Mouse (Mus musculus) kidney, postnatal 14 days (tissue): ENCODE results near the gene Slc25a34.
A peak's percentile ranks its signal among the peaks of the same experiment; 100 is the strongest.

Source experiments
- DNase-seq: peaks from one replicate; pipeline ENCODE4 v3.0.0; 2022; ENCODE audit warnings: mixed read lengths

Slc25a34 gene

GRCm38 (mm10) chr4:141641961-141642811, 18.6 kb upstream of the Slc25a34 start:
- DNase-seq: peak; percentile 50

GRCm38 (mm10) chr4:141641353-141641771, 17.7 kb upstream of the Slc25a34 start:
- DNase-seq: peak; percentile 73

GRCm38 (mm10) chr4:141639474-141639873, 15.9 kb upstream of the Slc25a34 start:
- DNase-seq: no peak

- peak; percentile 42 for DNase-seq
Measured at GRCm38 (mm10) chr4:141636693-141637092, 13.1 kb upstream of the Slc25a34 start.

GRCm38 (mm10) chr4:141635991-141636390, 12.4 kb upstream of the Slc25a34 start:
- DNase-seq: no peak

GRCm38 (mm10) chr4:141632111-141632873, 8.7 kb upstream of the Slc25a34 start:
- peak; percentile 41 for DNase-seq

GRCm38 (mm10) chr4:141631250-141631649, 7.6 kb upstream of the Slc25a34 start:
- no peak for DNase-seq

GRCm38 (mm10) chr4:141630021-141630420, 6.4 kb upstream of the Slc25a34 start:
- no peak for DNase-seq

GRCm38 (mm10) chr4:141628661-141629060, 5.0 kb upstream of the Slc25a34 start:
- DNase-seq: no peak

- DNase-seq: no peak
Measured at GRCm38 (mm10) chr4:141627502-141627901, 3.9 kb upstream of the Slc25a34 start.

GRCm38 (mm10) chr4:141625774-141626550, 2.3 kb upstream of the Slc25a34 start:
- no peak for DNase-seq

- no peak for DNase-seq
Measured at GRCm38 (mm10) chr4:141624983-141625773, 1.6 kb upstream of the Slc25a34 start.

- DNase-seq: no peak
Measured at GRCm38 (mm10) chr4:141624134-141624533, 513 bp upstream of the Slc25a34 start.

- DNase-seq: peak; percentile 78
Measured at GRCm38 (mm10) chr4:141623037-141623436, 584 bp downstream of the Slc25a34 start.

GRCm38 (mm10) chr4:141622580-141622979, 1.0 kb downstream of the Slc25a34 start:
- no peak for DNase-seq

- DNase-seq: no peak
Measured at GRCm38 (mm10) chr4:141622091-141622490, 1.5 kb downstream of the Slc25a34 start.

GRCm38 (mm10) chr4:141621297-141621696, 2.3 kb downstream of the Slc25a34 start:
- no peak for DNase-seq

- DNase-seq: no peak
Measured at GRCm38 (mm10) chr4:141619299-141619883, 4.2 kb downstream of the Slc25a34 start.

- DNase-seq: peak; percentile 71
Measured at GRCm38 (mm10) chr4:141618565-141619243, 4.9 kb downstream of the Slc25a34 start, which contains the start of gene Tmem82. Tmem82 (minus strand) TSS chr4:141618633.

- peak; percentile 85 for DNase-seq
Measured at GRCm38 (mm10) chr4:141617863-141618564, 5.6 kb downstream of the Slc25a34 start.
